Mouse (Mus musculus) heart, embryonic 15.5 days (tissue): Measurements from ENCODE around the gene Zswim2. TPM values are rescaled to one million over a fixed set of nuclear protein-coding genes. Genes with fewer than 3 reads are reported as not detected.
"Not testable (repeated sequence)": the region's sequence is repeated elsewhere in the genome, so short reads cannot be mapped to it uniquely, and the experiment has no call there.

ENCODE experiments used
- ATAC-seq: fragments of 200-750 bp; cut with Nextera tagmentation; replicated peaks from 2 replicates; pipeline ENCODE4 v1.8.0; 2017; ENCODE audit warnings: low read depth, moderate TSS enrichment; ENCODE audit not compliant: insufficient number of reproducible peaks, insufficient read depth, low FRiP score
- H3K27ac ChIP-seq: fragments of 300-500 bp; sonication (generic); 2 replicates; pipeline ENCODE4 v1.5.1; 2015; ENCODE audit warnings: mild to moderate bottlenecking, inconsistent platforms
- H3K27me3 ChIP-seq: fragments of 300-500 bp; sonication (generic); 2 replicates; pipeline ENCODE4 v1.6.1; 2015; ENCODE audit warnings: inconsistent platforms
- H3K36me3 ChIP-seq: fragments of 300-500 bp; sonication (generic); 2 replicates; pipeline ENCODE4 v1.6.1; 2015; ENCODE audit warnings: mild to moderate bottlenecking, inconsistent platforms
- H3K4me1 ChIP-seq: fragments of 300-500 bp; sonication (generic); replicated peaks from 2 replicates; pipeline ENCODE4 v1.6.1; 2015; ENCODE audit warnings: inconsistent platforms
- H3K4me2 ChIP-seq: fragments of 300-500 bp; sonication (generic); 2 replicates; pipeline ENCODE4 v1.6.1; 2015; ENCODE audit warnings: inconsistent platforms, mild to moderate bottlenecking, moderate library complexity
- H3K4me3 ChIP-seq: fragments of 300-500 bp; sonication (generic); 2 replicates; pipeline ENCODE4 v1.5.1; 2015; ENCODE audit warnings: mild to moderate bottlenecking, inconsistent platforms
- H3K9ac ChIP-seq: fragments of 300-500 bp; sonication (generic); 2 replicates; pipeline ENCODE4 v1.6.1; 2015; ENCODE audit warnings: mild to moderate bottlenecking, inconsistent platforms
- H3K9me3 ChIP-seq: fragments of 300-500 bp; sonication (generic); replicated peaks from 2 replicates; pipeline ENCODE4 v1.6.1; 2016; ENCODE audit warnings: inconsistent platforms
- WGBS: fragments of 180-500 bp; shearing (Covaris S2); methylation state at CpG from one replicate; pipeline ENCODE4 v1.1.7; 2015; ENCODE audit warnings: mixed read lengths; 5-methylcytosine and 5-hydroxymethylcytosine counted together
- polyA plus RNA-seq: library from polyadenylated mRNA; unstranded; fragments of >200 nt; fragmentation: Nextera tagmentation; extraction: Ambion mirVana; gene quantifications from 2 replicates; pipeline ENCODE4 v1.2.1, GENCODE M21; 2015

Zswim2 gene
- not detected in 2 replicates for polyA plus RNA-seq

DNA sequence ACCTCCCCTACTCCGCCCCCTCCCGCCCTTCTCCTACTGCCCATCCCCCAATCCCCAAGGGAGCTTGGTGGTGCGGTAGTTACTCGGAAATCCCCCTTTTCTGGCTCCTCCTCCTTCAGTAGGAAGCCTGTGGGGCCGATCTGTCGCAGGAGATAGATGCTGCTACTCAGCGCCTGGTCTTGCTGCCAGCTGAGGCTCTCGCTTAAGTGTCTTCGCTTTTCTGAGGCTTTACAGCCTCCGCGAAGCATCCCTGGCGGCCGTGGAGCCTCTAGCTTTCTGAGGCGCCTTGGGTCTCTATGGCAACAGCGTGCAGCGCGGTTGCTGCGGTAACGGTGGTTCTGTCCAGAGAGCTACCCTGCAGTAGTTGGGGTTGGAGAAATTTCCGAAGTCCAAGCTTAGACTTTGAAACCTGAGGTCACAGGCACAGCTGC lies at the start of gene Zswim2:
TSS of gene Zswim2 (minus strand) at position 298 of the 431 bp plus-strand sequence.
- no peaks in the 10 kb centered on the region for H3K27me3 ChIP-seq

GRCm38 (mm10) chr2:83990253-83990652 lies 49.2 kb upstream of the Zswim2 start, which contains the start of gene Gm13691:
TSS of gene Gm13691 (plus strand) at chr2:83990553.
- H3K27ac ChIP-seq, H3K9me3 ChIP-seq, H3K4me3 ChIP-seq, H3K9ac ChIP-seq, ATAC-seq, H3K4me1 ChIP-seq, H3K27me3 ChIP-seq, H3K4me2 ChIP-seq, H3K36me3 ChIP-seq: not testable (repeated sequence)
- WGBS: no CpG with 5 or more reads among the region's 6 CpGs

More for the DNA sequence above, at the start of gene Zswim2:
- Histone ChIP-seq H3K9ac (no peak within 1 kb of the TSS), H3K4me3 (peak within 1 kb of the TSS; percentile 10; the same call in 1 of the 2 replicates), H3K4me2 (peak within 1 kb of the TSS; percentile 55), H3K36me3 (no peaks in the 10 kb centered on the region), H3K27ac (no peak within 1 kb of the TSS), H3K9me3 (no peaks in the 10 kb centered on the region), H3K4me1 (peaks cover 5% of the 10 kb centered on the region)
- peak; percentile 50; the same call in 1 of the 2 replicates for ATAC-seq
- WGBS: under 1% methylated on average over 20 of the region's 20 CpGs

DNA sequence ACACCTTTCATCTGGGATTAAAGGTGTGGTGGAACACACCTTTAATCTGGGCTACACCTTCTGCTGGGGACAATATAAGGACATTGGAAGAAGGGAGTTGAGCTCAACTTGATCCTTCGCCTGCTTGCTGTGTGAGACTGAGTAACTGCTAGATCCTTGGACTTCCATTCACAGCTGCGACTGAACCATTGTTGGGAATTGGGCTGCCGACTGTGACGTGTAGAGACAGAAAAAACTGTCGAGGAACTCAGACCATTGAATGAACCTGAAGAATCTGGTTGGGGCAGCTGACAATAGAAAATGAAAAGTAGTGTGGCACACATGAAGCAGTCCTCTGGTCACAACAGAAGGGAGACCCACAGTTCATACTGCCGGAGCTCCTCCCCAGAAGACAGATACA lies 43.4 kb upstream of the Zswim2 start, which contains the start of gene Gm13697:
TSS of gene Gm13697 (plus strand) at position 301 of the 400 bp plus-strand sequence.
- not testable (repeated sequence) for ATAC-seq, H3K27me3 ChIP-seq, H3K9me3 ChIP-seq, H3K27ac ChIP-seq, H3K36me3 ChIP-seq, H3K9ac ChIP-seq, H3K4me2 ChIP-seq, H3K4me1 ChIP-seq, H3K4me3 ChIP-seq
- WGBS: no CpG with 5 or more reads among the region's 6 CpGs

- not testable (repeated sequence) for H3K27ac ChIP-seq, ATAC-seq, H3K9me3 ChIP-seq, H3K4me2 ChIP-seq, H3K4me3 ChIP-seq, H3K36me3 ChIP-seq, H3K27me3 ChIP-seq, H3K4me1 ChIP-seq, H3K9ac ChIP-seq
- WGBS: no CpG with 5 or more reads among the region's 6 CpGs
These were observed 37.6 kb upstream of the Zswim2 start, which contains the start of gene Gm13694 for GRCm38 (mm10) chr2:83978633-83979032. TSS of gene Gm13694 (plus strand) at chr2:83978933.

DNA sequence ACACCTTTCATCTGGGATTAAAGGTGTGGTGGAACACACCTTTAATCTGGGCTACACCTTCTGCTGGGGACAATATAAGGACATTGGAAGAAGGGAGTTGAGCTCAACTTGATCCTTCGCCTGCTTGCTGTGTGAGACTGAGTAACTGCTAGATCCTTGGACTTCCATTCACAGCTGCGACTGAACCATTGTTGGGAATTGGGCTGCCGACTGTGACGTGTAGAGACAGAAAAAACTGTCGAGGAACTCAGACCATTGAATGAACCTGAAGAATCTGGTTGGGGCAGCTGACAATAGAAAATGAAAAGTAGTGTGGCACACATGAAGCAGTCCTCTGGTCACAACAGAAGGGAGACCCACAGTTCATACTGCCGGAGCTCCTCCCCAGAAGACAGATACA lies 31.8 kb upstream of the Zswim2 start, which contains the start of gene Gm13696:
TSS of gene Gm13696 (plus strand) at position 301 of the 400 bp plus-strand sequence.
- not testable (repeated sequence) for H3K36me3 ChIP-seq, H3K27me3 ChIP-seq, H3K4me3 ChIP-seq, H3K4me2 ChIP-seq, H3K9ac ChIP-seq, ATAC-seq, H3K27ac ChIP-seq, H3K4me1 ChIP-seq, H3K9me3 ChIP-seq
- no CpG with 5 or more reads among the region's 6 CpGs for WGBS

- H3K4me3 ChIP-seq, ATAC-seq, H3K27me3 ChIP-seq, H3K36me3 ChIP-seq, H3K27ac ChIP-seq, H3K4me1 ChIP-seq, H3K4me2 ChIP-seq, H3K9ac ChIP-seq, H3K9me3 ChIP-seq: not testable (repeated sequence)
- WGBS: no CpG with 5 or more reads among the region's 6 CpGs
These were observed 26.0 kb upstream of the Zswim2 start, which contains the start of gene Gm13695 for GRCm38 (mm10) chr2:83967013-83967412. TSS of gene Gm13695 (plus strand) at chr2:83967313.

DNA sequence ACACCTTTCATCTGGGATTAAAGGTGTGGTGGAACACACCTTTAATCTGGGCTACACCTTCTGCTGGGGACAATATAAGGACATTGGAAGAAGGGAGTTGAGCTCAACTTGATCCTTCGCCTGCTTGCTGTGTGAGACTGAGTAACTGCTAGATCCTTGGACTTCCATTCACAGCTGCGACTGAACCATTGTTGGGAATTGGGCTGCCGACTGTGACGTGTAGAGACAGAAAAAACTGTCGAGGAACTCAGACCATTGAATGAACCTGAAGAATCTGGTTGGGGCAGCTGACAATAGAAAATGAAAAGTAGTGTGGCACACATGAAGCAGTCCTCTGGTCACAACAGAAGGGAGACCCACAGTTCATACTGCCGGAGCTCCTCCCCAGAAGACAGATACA lies 20.2 kb upstream of the Zswim2 start, which contains the start of gene Gm13693:
TSS of gene Gm13693 (plus strand) at position 301 of the 400 bp plus-strand sequence.
- not testable (repeated sequence) for H3K36me3 ChIP-seq, H3K9ac ChIP-seq, H3K4me3 ChIP-seq, ATAC-seq, H3K4me1 ChIP-seq, H3K9me3 ChIP-seq, H3K4me2 ChIP-seq, H3K27ac ChIP-seq, H3K27me3 ChIP-seq
- WGBS: no CpG with 5 or more reads among the region's 6 CpGs

- not testable (repeated sequence) for ATAC-seq, H3K9me3 ChIP-seq, H3K4me2 ChIP-seq, H3K4me1 ChIP-seq, H3K27me3 ChIP-seq, H3K36me3 ChIP-seq, H3K9ac ChIP-seq, H3K27ac ChIP-seq, H3K4me3 ChIP-seq
- WGBS: no CpG with 5 or more reads among the region's 6 CpGs
These were observed 14.4 kb upstream of the Zswim2 start, which contains the start of gene Gm13698 for GRCm38 (mm10) chr2:83955393-83955792. TSS of gene Gm13698 (plus strand) at chr2:83955693.

DNA sequence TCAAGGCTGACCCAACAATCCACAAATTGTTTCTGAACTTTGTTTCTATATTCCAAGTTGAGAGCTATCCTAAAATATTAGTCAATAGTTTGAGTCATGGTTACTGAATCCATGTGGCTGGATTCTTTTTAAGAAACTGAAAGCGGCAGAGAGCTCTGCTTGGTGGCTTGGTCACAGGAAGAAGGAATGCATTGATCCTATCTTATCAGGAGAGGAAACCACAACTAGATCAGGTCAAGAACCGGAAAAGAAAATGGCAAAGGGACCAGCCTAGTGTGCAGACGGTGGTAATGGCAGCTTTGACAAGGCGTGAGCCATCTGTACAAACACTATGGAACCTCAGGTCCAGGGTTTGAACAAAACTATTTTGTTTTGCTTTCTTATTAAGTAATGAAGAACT lies 764 bp upstream of the Zswim2 start:
- WGBS: 33% methylated on average over 4 of the region's 4 CpGs
- no peaks in the 10 kb centered on the region for H3K27me3 ChIP-seq
- no peak overlapping the region for H3K27ac ChIP-seq
- no peak for ATAC-seq
- no peak overlapping the region for H3K4me2 ChIP-seq
- H3K36me3 ChIP-seq: no peaks in the 10 kb centered on the region
- peaks cover 5% of the 10 kb centered on the region for H3K4me1 ChIP-seq
- no peak overlapping the region for H3K9ac ChIP-seq
- no peaks in the 10 kb centered on the region for H3K9me3 ChIP-seq
- no peak overlapping the region for H3K4me3 ChIP-seq

DNA sequence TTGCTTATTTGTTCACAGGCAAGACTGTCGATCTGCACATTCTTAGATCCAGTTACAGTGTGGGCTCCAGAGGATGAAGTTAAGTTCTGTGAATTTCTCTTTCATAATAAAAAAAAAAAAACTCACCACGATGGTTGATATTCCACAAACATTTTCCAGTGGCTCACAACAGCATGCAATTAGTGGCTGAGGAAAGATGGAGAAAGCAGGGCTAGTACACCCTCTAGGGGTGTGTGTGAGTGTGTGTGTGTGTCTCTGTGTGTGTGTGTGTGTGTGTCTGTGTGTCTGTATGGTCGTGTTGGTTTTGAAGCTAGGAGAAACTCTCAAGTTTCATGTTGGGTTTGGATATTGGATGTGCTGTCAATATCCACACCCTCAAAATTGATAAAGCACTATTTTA lies 350 bp upstream of the Zswim2 start:
- Histone ChIP-seq H3K4me2 (peak overlapping the region; percentile 55), H3K36me3 (no peaks in the 10 kb centered on the region), H3K9me3 (no peaks in the 10 kb centered on the region), H3K27me3 (no peaks in the 10 kb centered on the region), H3K27ac (no peak overlapping the region), H3K9ac (no peak overlapping the region), H3K4me3 (0 out of 2 replicates have a peak overlapping the region, but pooled peaks have one; percentile 10), H3K4me1 (peaks cover 5% of the 10 kb centered on the region)
- 37% methylated on average over 3 of the region's 3 CpGs for WGBS
- no peak for ATAC-seq

DNA sequence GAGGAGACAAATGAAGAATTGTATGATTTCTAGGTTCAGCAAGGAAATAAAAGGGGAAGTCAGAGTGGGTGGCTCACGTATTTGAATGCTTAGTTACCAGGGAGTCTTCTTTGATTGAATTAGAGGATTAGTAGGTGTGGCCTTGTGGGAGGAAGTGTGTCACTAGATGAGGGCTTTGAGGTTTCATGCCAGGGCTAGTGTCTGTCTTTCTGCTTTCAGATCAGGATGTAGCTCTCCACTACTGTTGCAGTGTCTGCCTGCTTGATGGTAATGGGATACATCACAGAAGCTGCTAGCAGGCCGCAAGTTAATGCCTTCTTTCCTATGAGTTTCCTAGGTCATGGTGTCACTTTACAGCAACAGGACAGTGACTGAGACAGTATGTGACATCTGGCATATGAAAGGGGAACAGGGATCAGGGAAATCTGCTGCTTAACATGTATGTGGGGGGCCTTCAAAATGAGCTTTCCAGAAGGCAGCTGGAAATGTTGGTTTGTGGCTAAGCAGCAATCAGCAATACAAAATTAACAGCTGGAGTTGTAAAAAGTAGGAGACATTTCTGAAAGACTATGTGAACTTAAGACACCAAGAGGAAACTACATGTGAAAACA lies 11.4 kb downstream of the Zswim2 start:
- Histone ChIP-seq H3K4me2 (no peak overlapping the region), H3K4me1 (no peaks in the 10 kb centered on the region), H3K9me3 (no peaks in the 10 kb centered on the region), H3K9ac (no peak overlapping the region), H3K27ac (no peak overlapping the region), H3K27me3 (no peaks in the 10 kb centered on the region), H3K36me3 (no peaks in the 10 kb centered on the region), H3K4me3 (no peak overlapping the region)
- no peak for ATAC-seq
- 51% methylated on average over 2 of the region's 2 CpGs for WGBS
